Mouse (Mus musculus) erythroblast, embryonic 14.5 days (primary cell): Measurements from ENCODE around the gene Fam229a.

Source experiments
- GATA1 ChIP-seq: IDR thresholded peaks from 2 replicates; pipeline ENCODE4 v1.6.1; 2012; ENCODE audit warnings: low read length, inconsistent platforms, mixed read lengths
- TAL1 ChIP-seq: IDR thresholded peaks from 3 replicates; pipeline ENCODE4 v1.6.1; 2012; ENCODE audit warnings: low read length, inconsistent platforms, mixed read lengths

GRCm38 (mm10) chr4:129508237-129508515, 17.2 kb downstream of the Fam229a start:
- no peak for TF ChIP-seq GATA1
- no peak for TF ChIP-seq TAL1
